Mouse (Mus musculus) midbrain, embryonic 13.5 days (tissue): ENCODE results near the gene Tox4. TPM values are rescaled to one million over a fixed set of nuclear protein-coding genes. Genes with fewer than 3 reads are reported as not detected.
"Not testable (repeated sequence)": the region's sequence is repeated elsewhere in the genome, so short reads cannot be mapped to it uniquely, and the experiment has no call there.

ENCODE experiments used
- ATAC-seq: fragments of 200-750 bp; cut with Nextera tagmentation; 2 replicates; pipeline ENCODE4 v1.8.0; 2017; ENCODE audit warnings: mild to moderate bottlenecking, moderate TSS enrichment, moderate library complexity
- H3K27ac ChIP-seq: fragments of 300-500 bp; sonication (generic); 2 replicates; pipeline ENCODE4 v1.5.1; 2015; ENCODE audit warnings: inconsistent platforms, mild to moderate bottlenecking, moderate library complexity
- H3K27me3 ChIP-seq: fragments of 300-500 bp; sonication (generic); 2 replicates; pipeline ENCODE4 v1.6.1; 2015; ENCODE audit warnings: mild to moderate bottlenecking, inconsistent platforms
- H3K36me3 ChIP-seq: fragments of 300-500 bp; sonication (generic); 2 replicates; pipeline ENCODE4 v1.6.1; 2015; ENCODE audit warnings: mild to moderate bottlenecking, inconsistent platforms
- H3K4me1 ChIP-seq: fragments of 300-500 bp; sonication (generic); replicated peaks from 2 replicates; pipeline ENCODE4 v1.6.1; 2015; ENCODE audit warnings: inconsistent platforms
- H3K4me2 ChIP-seq: fragments of 300-500 bp; sonication (generic); replicated peaks from 2 replicates; pipeline ENCODE4 v1.6.1; 2015; ENCODE audit warnings: moderate library complexity, mild to moderate bottlenecking, inconsistent platforms
- H3K4me3 ChIP-seq: fragments of 300-500 bp; sonication (generic); replicated peaks from 2 replicates; pipeline ENCODE4 v1.5.1; 2015; ENCODE audit warnings: mild to moderate bottlenecking, inconsistent platforms
- H3K9ac ChIP-seq: fragments of 300-500 bp; sonication (generic); replicated peaks from 2 replicates; pipeline ENCODE4 v1.6.1; 2015; ENCODE audit warnings: mild to moderate bottlenecking, inconsistent platforms
- H3K9me3 ChIP-seq: fragments of 300-500 bp; sonication (generic); 2 replicates; pipeline ENCODE4 v1.6.1; 2016; ENCODE audit warnings: mild to moderate bottlenecking, inconsistent platforms
- WGBS: fragments of 180-500 bp; shearing (Covaris S2); methylation state at CpG from one replicate; pipeline ENCODE4 v1.1.7; 2015; 5-methylcytosine and 5-hydroxymethylcytosine counted together
- polyA plus RNA-seq: library from polyadenylated mRNA; unstranded; fragments of >200 nt; fragmentation: Nextera tagmentation; extraction: Ambion mirVana; gene quantifications from 2 replicates; pipeline ENCODE4 v1.2.1, GENCODE M21; 2015

Tox4 gene
- polyA plus RNA-seq, 1 experiment from 2014 or later = 55.5 TPM

- Histone ChIP-seq H3K9me3 (no peaks in the 10 kb centered on the region), H3K4me1 (peaks cover 17% of the 10 kb centered on the region), H3K4me3 (peak overlapping the region; percentile 90), H3K27ac (peak overlapping the region; percentile 88), H3K36me3 (peaks cover 13% of the 10 kb centered on the region), H3K9ac (peak overlapping the region; percentile 90), H3K4me2 (peak overlapping the region; percentile 75), H3K27me3 (no peaks in the 10 kb centered on the region)
- WGBS = under 1% methylated on average over 21 of the region's 21 CpGs
- ATAC-seq = peak; percentile 57
Observed at GRCm38 (mm10) chr14:52279747-52280120, 788 bp downstream of the Tox4 start.

- ATAC-seq = no peak
- peaks cover 9% of the 10 kb centered on the region for H3K4me1 ChIP-seq
- no peak overlapping the region for H3K4me2 ChIP-seq
- peaks cover 30% of the 10 kb centered on the region for H3K36me3 ChIP-seq
- no peaks in the 10 kb centered on the region for H3K27me3 ChIP-seq
- WGBS = 93% methylated on average over 5 of the region's 5 CpGs
- H3K9me3 ChIP-seq = no peaks in the 10 kb centered on the region
- H3K9ac ChIP-seq = no peak overlapping the region
- no peak overlapping the region for H3K4me3 ChIP-seq
- no peak overlapping the region for H3K27ac ChIP-seq
Observed at GRCm38 (mm10) chr14:52283629-52284028, 4.7 kb downstream of the Tox4 start.

- Histone ChIP-seq H3K36me3 (peaks cover 34% of the 10 kb centered on the region), H3K9ac (no peak overlapping the region), H3K4me3 (no peak overlapping the region), H3K9me3 (no peaks in the 10 kb centered on the region), H3K4me1 (peaks cover 8% of the 10 kb centered on the region), H3K27ac (no peak overlapping the region), H3K27me3 (no peaks in the 10 kb centered on the region), H3K4me2 (no peak overlapping the region)
- ATAC-seq = no peak
- WGBS = 92% methylated on average over 3 of the region's 3 CpGs
Observed at GRCm38 (mm10) chr14:52284191-52284590, 5.2 kb downstream of the Tox4 start.

- H3K4me1 ChIP-seq = no peaks in the 10 kb centered on the region
- ATAC-seq = peak; percentile 78
- H3K9me3 ChIP-seq = no peaks in the 10 kb centered on the region
- WGBS = 65% methylated on average over 6 of the region's 6 CpGs
- H3K27me3 ChIP-seq = no peaks in the 10 kb centered on the region
- no peak overlapping the region for H3K9ac ChIP-seq
- H3K4me3 ChIP-seq = no peak overlapping the region
- H3K4me2 ChIP-seq = no peak overlapping the region
- H3K36me3 ChIP-seq = peaks cover 84% of the 10 kb centered on the region
- no peak overlapping the region for H3K27ac ChIP-seq
Observed at GRCm38 (mm10) chr14:52295558-52296264, 16.8 kb downstream of the Tox4 start.

- not testable (repeated sequence) for ATAC-seq, H3K9me3 ChIP-seq, H3K27ac ChIP-seq, H3K4me3 ChIP-seq, H3K27me3 ChIP-seq, H3K9ac ChIP-seq
- Histone ChIP-seq H3K4me1 (peaks cover 13% of the 10 kb centered on the region), H3K36me3 (peaks cover 18% of the 10 kb centered on the region), H3K4me2 (peak overlapping the region; percentile 79)
- whole genome bisulfite sequencing = 88% methylated on average over 3 of the region's 3 CpGs
Observed at GRCm38 (mm10) chr14:52303517-52303916, 24.6 kb downstream of the Tox4 start.

- Histone ChIP-seq H3K27me3 (no peaks in the 10 kb centered on the region), H3K9ac (peak within 1 kb of the TSS; percentile 80), H3K9me3 (no peaks in the 10 kb centered on the region), H3K4me1 (peaks cover 13% of the 10 kb centered on the region), H3K36me3 (peaks cover 15% of the 10 kb centered on the region), H3K4me3 (peak within 1 kb of the TSS; percentile 69), H3K4me2 (peak within 1 kb of the TSS; percentile 79), H3K27ac (peak within 1 kb of the TSS; percentile 89)
- peak; percentile 96 for ATAC-seq
- WGBS = under 1% methylated on average over 46 of the region's 46 CpGs
Observed at GRCm38 (mm10) chr14:52304644-52305271, 25.8 kb downstream of the Tox4 start, which contains the start of gene Mettl3. TSS of gene Mettl3 (minus strand) at chr14:52305128.

GRCm38 (mm10) chr14:52306100-52306499, 27.2 kb downstream of the Tox4 start:
- H3K4me1 ChIP-seq = peaks cover 20% of the 10 kb centered on the region
- peaks cover 16% of the 10 kb centered on the region for H3K36me3 ChIP-seq
- no peaks in the 10 kb centered on the region for H3K9me3 ChIP-seq
- no peak for ATAC-seq
- no peak overlapping the region for H3K9ac ChIP-seq
- no peak overlapping the region for H3K4me3 ChIP-seq
- 0 out of 2 replicates have a peak overlapping the region, but pooled peaks have one; percentile 22 for H3K4me2 ChIP-seq
- no peaks in the 10 kb centered on the region for H3K27me3 ChIP-seq
- H3K27ac ChIP-seq = no peak overlapping the region
- WGBS = 84% methylated on average over 2 of the region's 2 CpGs

- ATAC-seq, H3K27me3 ChIP-seq, H3K4me3 ChIP-seq, H3K9ac ChIP-seq, H3K4me2 ChIP-seq, H3K27ac ChIP-seq, H3K9me3 ChIP-seq: not testable (repeated sequence)
- H3K36me3 ChIP-seq = peaks cover 54% of the 10 kb centered on the region
- H3K4me1 ChIP-seq = peaks cover 49% of the 10 kb centered on the region
- WGBS = 92% methylated on average over 6 of the region's 6 CpGs
Observed at GRCm38 (mm10) chr14:52310343-52310742, 31.4 kb downstream of the Tox4 start.

GRCm38 (mm10) chr14:52310906-52311305, 32.0 kb downstream of the Tox4 start:
- WGBS = 92% methylated on average over 2 of the region's 2 CpGs
- no peak overlapping the region for H3K9ac ChIP-seq
- H3K9me3 ChIP-seq = 0 out of 2 replicates have a peak, but pooled peaks cover 3% of the 10 kb centered on the region
- peaks cover 50% of the 10 kb centered on the region for H3K4me1 ChIP-seq
- H3K4me2 ChIP-seq = peak overlapping the region; percentile 92
- H3K36me3 ChIP-seq = peaks cover 54% of the 10 kb centered on the region
- no peak for ATAC-seq
- no peak overlapping the region for H3K27ac ChIP-seq
- no peaks in the 10 kb centered on the region for H3K27me3 ChIP-seq
- H3K4me3 ChIP-seq = 0 out of 2 replicates have a peak overlapping the region, but pooled peaks have one; percentile 5

GRCm38 (mm10) chr14:52313931-52314807, 35.2 kb downstream of the Tox4 start:
- Histone ChIP-seq H3K9me3 (0 out of 2 replicates have a peak, but pooled peaks cover 3% of the 10 kb centered on the region), H3K9ac (peak overlapping the region; percentile 94), H3K27ac (peak overlapping the region; percentile 96; the same call in 1 of the 2 replicates), H3K27me3 (no peaks in the 10 kb centered on the region), H3K4me2 (peak overlapping the region; percentile 92), H3K36me3 (peaks cover 52% of the 10 kb centered on the region), H3K4me3 (peak overlapping the region; percentile 83), H3K4me1 (peaks cover 60% of the 10 kb centered on the region)
- 84% methylated on average over 26 of the region's 26 CpGs for WGBS
- ATAC-seq = no peak

GRCm38 (mm10) chr14:52314808-52315150, 35.8 kb downstream of the Tox4 start:
- 40% methylated on average over 8 of the region's 8 CpGs for WGBS
- H3K36me3 ChIP-seq = peaks cover 46% of the 10 kb centered on the region

More at GRCm38 (mm10) chr14:52314808-52315150, 35.8 kb downstream of the Tox4 start:
- H3K9me3 ChIP-seq = 0 out of 2 replicates have a peak, but pooled peaks cover 3% of the 10 kb centered on the region
- H3K4me3 ChIP-seq = peak overlapping the region; percentile 83
- ATAC-seq = no peak
- H3K9ac ChIP-seq = peak overlapping the region; percentile 94
- H3K4me2 ChIP-seq = peak overlapping the region; percentile 92
- H3K27me3 ChIP-seq = no peaks in the 10 kb centered on the region
- peaks cover 60% of the 10 kb centered on the region for H3K4me1 ChIP-seq
- H3K27ac ChIP-seq = peak overlapping the region; percentile 96
